Mouse (Mus musculus): ENCODE data around the gene Tyrobp. TPM values are rescaled to one million over a fixed set of nuclear protein-coding genes. Genes with fewer than 3 reads are reported as not detected.
A peak's percentile ranks its signal among the peaks of the same experiment; 100 is the strongest.

The Tyrobp gene
- polyA plus RNA-seq, 1 experiment from 2014 or later: 32.2 TPM

DNA sequence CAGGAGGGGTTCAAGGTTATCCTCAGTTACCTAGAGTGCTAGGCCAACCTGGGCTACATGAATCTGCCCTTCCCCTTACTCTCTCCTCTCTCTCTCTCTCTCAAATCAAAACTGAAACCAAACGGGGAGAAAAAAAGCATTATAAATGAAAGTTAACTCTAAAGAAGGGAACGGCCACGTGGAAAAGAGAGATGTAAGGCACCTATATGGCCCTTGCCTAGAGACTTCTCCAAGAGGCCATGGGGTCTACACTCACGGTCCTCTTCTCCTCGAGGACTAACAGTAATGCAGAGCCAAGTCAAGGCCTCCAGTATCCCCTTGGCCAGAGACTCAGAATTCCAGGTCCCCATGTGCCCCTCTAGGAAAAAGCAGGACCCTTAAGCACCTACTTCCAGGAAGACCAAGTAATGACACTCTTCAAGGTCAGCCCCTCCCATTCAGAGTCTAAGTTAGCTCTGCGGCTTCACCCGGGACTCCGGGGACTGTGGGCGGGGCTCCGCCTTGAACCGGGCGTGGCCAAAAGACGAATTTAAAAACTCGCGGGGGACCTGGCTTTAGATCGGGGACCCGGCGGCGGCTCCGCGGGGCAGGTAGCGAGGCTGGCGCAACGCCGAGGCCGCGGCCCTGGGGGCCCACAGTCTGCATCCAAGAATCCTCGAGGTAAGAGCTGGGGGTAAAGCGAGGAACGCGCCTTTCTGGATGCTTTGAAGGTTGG is 7.8 kb downstream of the Tyrobp start, which contains the start of gene Nfkbid:
Gene Nfkbid (plus strand): TSS at position 558 of the 715 bp plus-strand sequence.
- peak within 1 kb of the TSS; percentile 72 for H3K9ac ChIP-seq (ENCODE audit: low read length)
- H3K4me2 ChIP-seq (ENCODE audit: low read depth, low read length): peak within 1 kb of the TSS; percentile 96
- peaks cover 13% of the 10 kb centered on the region for H3K4me1 ChIP-seq (ENCODE audit: control insufficient read depth, insufficient read depth, low read length)
- peak; percentile 65 for ATAC-seq (replicated peaks; ENCODE audit: extremely low read depth, insufficient read depth, low FRiP score)
- no peaks in the 10 kb centered on the region; the same call in 1 of the 2 replicates for H3K36me3 ChIP-seq (ENCODE audit: control insufficient read depth, insufficient read depth)
- peak within 1 kb of the TSS; percentile 41 for H3K27ac ChIP-seq (ENCODE audit: low read length)
- WGBS: 10% methylated on average over 31 of the region's 31 CpGs
- H3K4me3 ChIP-seq (ENCODE audit: low read length): peak within 1 kb of the TSS; percentile 66
- H3K27me3 ChIP-seq (ENCODE audit: control insufficient read depth, insufficient read depth, low read length): peaks cover 5% of the 10 kb centered on the region; the same call in 1 of the 2 replicates
- 0 out of 2 replicates have a peak, but pooled peaks cover 4% of the 10 kb centered on the region for H3K9me3 ChIP-seq (replicated peaks; ENCODE audit: control insufficient read depth, low read length)

DNA sequence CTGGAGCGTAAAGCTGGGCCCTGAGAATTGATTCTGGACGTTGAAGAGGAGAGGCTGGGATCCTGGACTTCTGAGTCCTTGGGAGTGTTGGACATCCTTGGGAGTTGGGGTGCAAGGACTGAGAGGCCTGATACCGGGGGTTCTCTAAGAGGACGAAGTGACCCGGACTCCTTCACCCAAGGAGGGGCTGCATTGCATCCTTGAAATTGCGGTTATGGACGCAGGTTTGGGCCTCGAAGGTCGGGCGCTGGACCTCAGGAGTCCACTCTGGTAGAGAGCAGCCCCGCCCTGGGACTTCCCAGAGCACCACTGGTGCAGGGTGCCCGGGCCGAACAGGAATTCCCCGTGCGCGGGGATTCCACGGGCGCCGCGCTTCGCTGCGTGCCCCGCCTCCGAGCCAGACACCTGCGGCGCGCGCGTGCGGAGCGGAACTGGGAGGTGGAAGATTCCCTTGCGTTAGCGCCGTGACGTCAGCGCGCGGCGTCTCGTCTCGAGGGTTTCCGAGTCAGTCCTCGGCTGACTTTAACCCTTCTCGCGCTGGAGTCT is 8.4 kb downstream of the Tyrobp start:
- Histone ChIP-seq H3K9me3 (replicated peaks; ENCODE audit: control insufficient read depth, low read length) (0 out of 2 replicates have a peak, but pooled peaks cover 4% of the 10 kb centered on the region), H3K4me2 (ENCODE audit: low read depth, low read length) (peak overlapping the region; percentile 96), H3K36me3 (ENCODE audit: control insufficient read depth, insufficient read depth) (no peaks in the 10 kb centered on the region; the same call in 1 of the 2 replicates), H3K27ac (ENCODE audit: low read length) (peak overlapping the region; percentile 26), H3K4me3 (ENCODE audit: low read length) (peak overlapping the region; percentile 66), H3K4me1 (ENCODE audit: control insufficient read depth, insufficient read depth, low read length) (peaks cover 13% of the 10 kb centered on the region), H3K27me3 (ENCODE audit: control insufficient read depth, insufficient read depth, low read length) (peaks cover 5% of the 10 kb centered on the region; the same call in 1 of the 2 replicates), H3K9ac (ENCODE audit: low read length) (peak overlapping the region; percentile 72)
- WGBS: 1% methylated on average over 45 of the region's 45 CpGs
- ATAC-seq (replicated peaks; ENCODE audit: extremely low read depth, insufficient read depth, low FRiP score): peak; percentile 76

DNA sequence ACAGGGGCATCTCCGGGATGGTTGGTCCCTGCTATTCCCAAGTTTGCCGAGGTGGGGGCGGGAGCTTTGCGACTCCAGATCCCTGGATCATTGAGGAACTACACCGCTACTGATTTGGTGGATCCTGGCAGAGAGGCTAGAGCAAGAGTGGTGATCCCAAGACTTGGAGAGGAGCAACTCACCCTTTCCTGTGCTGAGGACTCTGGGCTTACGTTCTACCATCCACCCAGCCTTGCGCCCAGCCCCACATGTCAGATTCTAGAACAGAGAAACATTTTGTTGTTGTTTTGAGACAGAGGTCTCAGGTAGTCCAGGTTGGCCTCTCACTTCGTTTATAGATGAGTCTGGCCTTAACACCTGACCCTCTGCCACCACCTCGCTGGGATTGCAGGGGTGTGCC is 9.0 kb downstream of the Tyrobp start:
- Histone ChIP-seq H3K9ac (ENCODE audit: low read length) (peak overlapping the region; percentile 72), H3K36me3 (ENCODE audit: control insufficient read depth, insufficient read depth) (peaks cover 2% of the 10 kb centered on the region), H3K4me3 (ENCODE audit: low read length) (peak overlapping the region; percentile 66), H3K4me2 (ENCODE audit: low read depth, low read length) (peak overlapping the region; percentile 96), H3K4me1 (ENCODE audit: control insufficient read depth, insufficient read depth, low read length) (peaks cover 13% of the 10 kb centered on the region), H3K9me3 (replicated peaks; ENCODE audit: control insufficient read depth, low read length) (0 out of 2 replicates have a peak, but pooled peaks cover 4% of the 10 kb centered on the region), H3K27me3 (ENCODE audit: control insufficient read depth, insufficient read depth, low read length) (peaks cover 5% of the 10 kb centered on the region; the same call in 1 of the 2 replicates), H3K27ac (ENCODE audit: low read length) (peak overlapping the region; percentile 41)
- ATAC-seq (replicated peaks; ENCODE audit: extremely low read depth, insufficient read depth, low FRiP score): no peak
- WGBS: 12% methylated on average over 9 of the region's 9 CpGs

DNA sequence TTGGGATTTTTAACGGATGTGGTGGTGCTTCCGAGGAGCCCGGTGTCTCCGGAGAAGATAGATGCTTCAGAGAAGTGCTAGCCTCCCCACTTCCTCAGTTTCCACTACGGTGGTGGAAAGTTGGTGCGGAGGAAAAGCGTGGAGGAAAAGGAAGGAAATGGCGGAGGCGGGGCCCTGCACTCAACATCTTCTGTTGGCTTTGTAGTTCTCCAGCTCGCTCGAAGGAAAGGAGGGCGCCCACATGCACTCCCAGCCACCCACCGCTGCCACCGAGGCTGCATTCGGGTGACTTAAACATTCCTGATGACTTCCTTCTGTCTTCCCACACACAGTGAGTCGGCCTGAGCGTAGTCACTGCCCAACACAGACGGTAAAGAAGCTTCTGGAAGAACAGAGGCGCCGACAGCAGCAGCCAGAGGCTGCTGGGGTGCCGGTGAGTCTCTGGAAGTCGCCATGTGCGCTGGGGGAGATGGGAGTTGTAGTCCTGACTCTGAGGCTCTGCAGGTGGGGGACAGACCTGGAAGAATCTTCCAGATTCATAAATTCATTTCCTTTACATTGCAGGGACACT is 9.6 kb downstream of the Tyrobp start:
- Histone ChIP-seq H3K9me3 (replicated peaks; ENCODE audit: control insufficient read depth, low read length) (0 out of 2 replicates have a peak, but pooled peaks cover 4% of the 10 kb centered on the region), H3K4me1 (ENCODE audit: control insufficient read depth, insufficient read depth, low read length) (peaks cover 13% of the 10 kb centered on the region), H3K4me3 (ENCODE audit: low read length) (peak overlapping the region; percentile 66), H3K27ac (ENCODE audit: low read length) (peak overlapping the region; percentile 41), H3K4me2 (ENCODE audit: low read depth, low read length) (peak overlapping the region; percentile 96), H3K36me3 (ENCODE audit: control insufficient read depth, insufficient read depth) (peaks cover 2% of the 10 kb centered on the region), H3K9ac (ENCODE audit: low read length) (peak overlapping the region; percentile 50), H3K27me3 (ENCODE audit: control insufficient read depth, insufficient read depth, low read length) (peaks cover 5% of the 10 kb centered on the region; the same call in 1 of the 2 replicates)
- WGBS: 23% methylated on average over 23 of the region's 23 CpGs
- ATAC-seq (replicated peaks; ENCODE audit: extremely low read depth, insufficient read depth, low FRiP score): no peak

DNA sequence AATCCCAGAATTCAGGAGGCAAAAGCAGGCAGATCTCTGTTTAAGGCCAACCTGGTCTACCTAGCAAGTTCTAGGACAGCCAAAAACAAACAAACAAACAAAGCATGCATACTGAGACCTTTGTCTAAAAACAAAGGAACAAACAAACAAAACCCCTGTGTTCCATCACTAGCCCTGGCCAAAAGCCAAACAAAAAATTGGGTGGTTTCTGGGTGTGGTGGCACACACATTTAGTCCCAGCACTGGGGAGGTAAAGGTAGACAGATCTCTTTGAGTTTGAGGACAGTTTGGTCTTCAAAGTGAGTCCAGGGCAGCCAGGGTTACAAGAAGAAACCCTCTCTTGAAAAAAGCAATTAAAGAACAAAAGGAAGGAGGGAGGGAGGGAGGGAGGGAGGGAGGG is 15.8 kb downstream of the Tyrobp start:
- Histone ChIP-seq H3K4me3 (ENCODE audit: low read length) (no peak overlapping the region), H3K9ac (ENCODE audit: low read length) (no peak overlapping the region), H3K4me1 (ENCODE audit: control insufficient read depth, insufficient read depth, low read length) (no peaks in the 10 kb centered on the region), H3K27ac (ENCODE audit: low read length) (no peak overlapping the region), H3K9me3 (replicated peaks; ENCODE audit: control insufficient read depth, low read length) (no peaks in the 10 kb centered on the region), H3K36me3 (ENCODE audit: control insufficient read depth, insufficient read depth) (peaks cover 2% of the 10 kb centered on the region), H3K4me2 (ENCODE audit: low read depth, low read length) (no peak overlapping the region), H3K27me3 (ENCODE audit: control insufficient read depth, insufficient read depth, low read length) (no peaks in the 10 kb centered on the region)
- ATAC-seq (replicated peaks; ENCODE audit: extremely low read depth, insufficient read depth, low FRiP score): no peak

DNA sequence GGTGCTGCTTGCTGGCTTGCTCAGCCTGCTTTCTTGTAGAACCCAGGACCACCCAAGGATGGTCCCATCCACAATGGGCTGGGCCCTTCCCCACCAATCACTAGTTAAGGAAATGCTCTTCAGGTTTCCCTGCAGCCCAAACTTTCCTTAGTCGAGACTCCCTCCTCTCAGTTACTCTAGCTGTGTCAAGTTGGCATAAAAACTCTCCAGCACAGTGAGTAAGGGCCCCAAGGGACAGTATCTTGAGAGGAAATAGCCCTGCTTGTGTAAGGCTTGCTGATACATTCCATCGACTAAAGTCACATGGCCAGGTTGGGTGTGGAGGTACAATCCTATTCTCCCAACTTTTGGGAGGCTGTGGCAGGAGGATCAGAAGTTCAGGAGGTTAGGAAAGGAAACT is 16.6 kb downstream of the Tyrobp start:
- no peak overlapping the region for H3K4me3 ChIP-seq (ENCODE audit: low read length)
- no peak for ATAC-seq (replicated peaks; ENCODE audit: extremely low read depth, insufficient read depth, low FRiP score)
- H3K27ac ChIP-seq (ENCODE audit: low read length): no peak overlapping the region
- H3K9me3 ChIP-seq (replicated peaks; ENCODE audit: control insufficient read depth, low read length): no peaks in the 10 kb centered on the region
- no peak overlapping the region for H3K9ac ChIP-seq (ENCODE audit: low read length)
- peaks cover under 1% of the 10 kb centered on the region; the same call in 1 of the 2 replicates for H3K27me3 ChIP-seq (ENCODE audit: control insufficient read depth, insufficient read depth, low read length)
- H3K36me3 ChIP-seq (ENCODE audit: control insufficient read depth, insufficient read depth): peaks cover 2% of the 10 kb centered on the region
- 47% methylated on average over 2 of the region's 2 CpGs for WGBS
- H3K4me1 ChIP-seq (ENCODE audit: control insufficient read depth, insufficient read depth, low read length): no peaks in the 10 kb centered on the region
- no peak overlapping the region for H3K4me2 ChIP-seq (ENCODE audit: low read depth, low read length)

DNA sequence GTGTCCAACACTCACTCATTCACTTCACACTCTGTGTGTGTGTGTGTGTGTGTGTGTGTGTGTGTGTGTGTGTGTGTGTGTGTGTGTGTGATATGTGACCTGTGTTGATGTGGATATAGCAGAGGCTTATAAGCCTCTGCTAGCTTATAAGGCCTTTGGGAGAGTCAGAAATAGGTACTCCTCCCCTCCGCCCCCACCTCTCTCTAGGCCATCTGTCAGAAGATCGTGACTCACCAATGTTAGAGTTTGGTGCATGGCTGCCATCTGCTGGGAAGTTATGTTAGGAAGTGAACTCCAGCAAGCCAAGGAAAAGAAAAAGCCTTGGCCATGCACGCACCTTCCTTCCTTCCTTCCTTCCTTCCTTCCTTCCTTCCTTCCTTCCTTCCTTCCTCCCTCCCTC is 18.2 kb downstream of the Tyrobp start:
- no peak overlapping the region for H3K27ac ChIP-seq (ENCODE audit: low read length)
- ATAC-seq (replicated peaks; ENCODE audit: extremely low read depth, insufficient read depth, low FRiP score): no peak
- H3K9ac ChIP-seq (ENCODE audit: low read length): no peak overlapping the region
- peaks cover 17% of the 10 kb centered on the region for H3K27me3 ChIP-seq (ENCODE audit: control insufficient read depth, insufficient read depth, low read length)
- H3K4me1 ChIP-seq (ENCODE audit: control insufficient read depth, insufficient read depth, low read length): no peaks in the 10 kb centered on the region
- no peaks in the 10 kb centered on the region for H3K9me3 ChIP-seq (replicated peaks; ENCODE audit: control insufficient read depth, low read length)
- H3K4me2 ChIP-seq (ENCODE audit: low read depth, low read length): no peak overlapping the region
- H3K4me3 ChIP-seq (ENCODE audit: low read length): no peak overlapping the region
- 4% methylated on average over 3 of the region's 3 CpGs for WGBS
- peaks cover 2% of the 10 kb centered on the region; the same call in 1 of the 2 replicates for H3K36me3 ChIP-seq (ENCODE audit: control insufficient read depth, insufficient read depth)

DNA sequence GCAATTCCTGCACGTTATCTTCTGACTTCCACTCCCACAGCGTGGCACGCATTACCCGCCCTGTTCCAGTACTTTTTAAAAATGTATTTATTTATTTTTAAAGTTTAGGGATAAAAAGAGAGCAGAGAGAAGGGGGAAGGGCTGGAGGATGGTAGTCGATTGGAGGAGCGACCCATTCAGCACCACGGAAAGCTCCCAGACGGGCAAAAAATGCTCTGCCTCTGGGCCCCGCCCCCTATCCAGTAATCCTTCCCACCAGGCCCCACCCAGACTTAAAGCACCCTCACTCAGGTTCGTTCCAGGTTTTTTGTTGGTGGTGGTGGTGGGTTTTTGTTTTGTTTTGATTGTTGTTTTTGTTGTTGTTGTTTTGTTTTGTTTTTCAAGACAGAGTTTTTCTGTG is 20.7 kb downstream of the Tyrobp start:
- Histone ChIP-seq H3K27me3 (ENCODE audit: control insufficient read depth, insufficient read depth, low read length) (peaks cover 26% of the 10 kb centered on the region), H3K9me3 (replicated peaks; ENCODE audit: control insufficient read depth, low read length) (no peaks in the 10 kb centered on the region), H3K4me3 (ENCODE audit: low read length) (no peak overlapping the region), H3K36me3 (ENCODE audit: control insufficient read depth, insufficient read depth) (no peaks in the 10 kb centered on the region), H3K4me2 (ENCODE audit: low read depth, low read length) (no peak overlapping the region), H3K4me1 (ENCODE audit: control insufficient read depth, insufficient read depth, low read length) (no peaks in the 10 kb centered on the region), H3K9ac (ENCODE audit: low read length) (no peak overlapping the region), H3K27ac (ENCODE audit: low read length) (no peak overlapping the region)
- ATAC-seq (replicated peaks; ENCODE audit: extremely low read depth, insufficient read depth, low FRiP score): no peak
- WGBS: 3% methylated on average over 10 of the region's 10 CpGs

DNA sequence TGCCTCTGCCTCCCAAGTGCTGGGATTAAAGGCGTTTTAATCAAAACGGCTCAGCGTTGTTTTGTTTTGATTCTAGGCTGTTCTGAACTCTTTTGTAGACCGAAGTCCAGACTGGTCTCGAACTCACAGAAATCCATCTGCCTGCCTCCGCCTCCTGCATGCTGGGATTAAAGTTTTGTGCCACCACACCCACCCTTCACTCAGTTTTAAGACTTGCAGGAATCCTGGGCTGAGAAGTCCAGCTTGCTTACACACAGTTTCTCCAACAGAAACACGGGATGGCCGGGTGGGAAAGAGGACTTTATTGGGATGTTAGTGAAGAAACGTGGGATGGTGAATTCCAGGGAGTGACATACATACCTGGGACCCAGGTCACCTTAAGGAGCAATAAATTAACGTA is 21.1 kb downstream of the Tyrobp start:
- Histone ChIP-seq H3K4me3 (ENCODE audit: low read length) (no peak overlapping the region), H3K4me1 (ENCODE audit: control insufficient read depth, insufficient read depth, low read length) (no peaks in the 10 kb centered on the region), H3K27ac (ENCODE audit: low read length) (no peak overlapping the region), H3K9ac (ENCODE audit: low read length) (no peak overlapping the region), H3K36me3 (ENCODE audit: control insufficient read depth, insufficient read depth) (no peaks in the 10 kb centered on the region), H3K4me2 (ENCODE audit: low read depth, low read length) (no peak overlapping the region), H3K9me3 (replicated peaks; ENCODE audit: control insufficient read depth, low read length) (no peaks in the 10 kb centered on the region), H3K27me3 (ENCODE audit: control insufficient read depth, insufficient read depth, low read length) (peaks cover 26% of the 10 kb centered on the region)
- ATAC-seq (replicated peaks; ENCODE audit: extremely low read depth, insufficient read depth, low FRiP score): no peak
- 63% methylated on average over 10 of the region's 10 CpGs for WGBS

Data from heart, embryonic 16.5 days (tissue).